Mouse (Mus musculus) WW6 (cell line): ENCODE measurements at regions not wholly inside any gene's neighbourhood (a gene's known extent, or its start where the extent isn't known, plus 50 kb on each side); places are given as distances from the start of the nearest gene placed in this dataset.

Experiments
- DNase-seq: peaks from one replicate; pipeline ENCODE4 v3.0.0-alpha.2; 2013; ENCODE audit warnings: low read depth, low spot score

GRCm38 (mm10) chr13:31486373-31486772 lies 69.6 kb upstream of the Foxq1 start:
- DNase-seq = no peak

GRCm38 (mm10) chr13:31488186-31488585 lies 67.7 kb upstream of the Foxq1 start:
- no peak for DNase-seq

- no peak for DNase-seq
These were observed 52.7 kb upstream of the Foxq1 start for GRCm38 (mm10) chr13:31503191-31503590.

GRCm38 (mm10) chr13:31503832-31504231 lies 52.1 kb upstream of the Foxq1 start:
- no peak for DNase-seq

- no peak for DNase-seq
These were observed 51.6 kb upstream of the Foxq1 start for GRCm38 (mm10) chr13:31504316-31504715.

- DNase-seq = no peak
These were observed 50.5 kb upstream of the Foxq1 start for GRCm38 (mm10) chr13:31505386-31505785.
